Mouse (Mus musculus) thymus, adult 2 months (tissue): ENCODE results near the gene Tmem274.

Experiments used
- CTCF ChIP-seq: fragments of 200-500 bp; IDR thresholded peaks from 2 replicates; pipeline ENCODE4 v1.5.1; 2012; ENCODE audit warnings: mild to moderate bottlenecking, control low read depth, low read length, moderate library complexity, borderline replicate concordance; ENCODE audit not compliant: control insufficient read depth, poor library complexity, insufficient read depth; ENCODE audit errors: extremely low read depth
- POLR2A ChIP-seq: fragments of 200-500 bp; IDR thresholded peaks from 2 replicates; pipeline ENCODE4 v1.6.1; 2012; ENCODE audit warnings: mild to moderate bottlenecking, low read length, control low read depth, moderate library complexity; ENCODE audit not compliant: control insufficient read depth, poor library complexity, insufficient read depth; ENCODE audit errors: extremely low read depth

DNA sequence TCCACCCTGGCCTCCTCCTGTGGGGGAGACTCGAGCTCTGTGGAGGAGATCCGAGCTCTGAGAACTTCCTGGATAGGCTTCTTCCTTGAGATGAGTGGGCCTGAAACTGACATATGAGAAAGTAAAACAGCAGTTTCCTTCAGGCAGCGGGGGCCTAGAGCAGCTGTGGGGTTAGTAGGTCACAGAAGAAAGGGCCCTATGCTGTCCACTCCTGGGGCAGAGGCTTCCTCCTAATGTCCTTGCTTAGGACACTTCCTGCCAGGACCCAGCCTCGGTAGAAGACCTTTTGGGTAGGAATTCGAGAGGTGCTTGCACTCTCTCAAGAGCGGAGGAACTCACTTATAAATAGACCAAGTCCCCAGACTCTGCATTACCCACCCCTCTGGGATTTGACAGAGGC, 52.5 kb downstream of the Tmem274 start:
- TF ChIP-seq POLR2A = no peak
- no peak for TF ChIP-seq CTCF
